ENCODE assay signal across 9 mouse cellular contexts in genomic region chr15:85166433-85166933, GRCm38 (mm10). TPM values are rescaled to one million over a fixed set of nuclear protein-coding genes. Genes with fewer than 3 reads are reported as not detected.
DNase-seq lines count a peak whose midpoint lies in the region; ATAC-seq lines count a peak whose summit lies in the region.
"Had no signal": no experiment of that assay in that cellular context is flagged by ENCODE, and none has a peak within 500 bp of the region (broad histone marks: within the 10 kb centered on the region; RNA-seq: fewer than 3 reads in every experiment).

No protein-coding gene starts in this region.

- H3K27ac ChIP-seq in kidney, embryonic 15.5 days, result peak overlapping the region; percentile 70
- peak overlapping the region; percentile 48 for H3K27ac ChIP-seq in hindbrain, embryonic 13.5 days
- H3K27ac ChIP-seq in neural tube, embryonic 12.5 days, result no peak overlapping the region

- H3K4me3 ChIP-seq in kidney, embryonic 15.5 days (replicated peaks), result no peak overlapping the region
- no peak overlapping the region for H3K4me3 ChIP-seq in hindbrain, embryonic 13.5 days
- no peak overlapping the region for H3K4me3 ChIP-seq in neural tube, embryonic 12.5 days

- no peaks in the 10 kb centered on the region for H3K27me3 ChIP-seq in kidney, embryonic 15.5 days
- no peaks in the 10 kb centered on the region for H3K27me3 ChIP-seq in hindbrain, embryonic 13.5 days
- no peaks in the 10 kb centered on the region for H3K27me3 ChIP-seq in neural tube, embryonic 12.5 days (replicated peaks)

- WGBS in kidney, embryonic 15.5 days, result 37% methylated on average over 11 of the region's 11 CpGs
- WGBS in hindbrain, embryonic 13.5 days, result 18% methylated on average over 11 of the region's 11 CpGs
- 24% methylated on average over 11 of the region's 11 CpGs for WGBS in neural tube, embryonic 12.5 days

- no peaks in the 10 kb centered on the region for H3K9me3 ChIP-seq in kidney, embryonic 15.5 days (replicated peaks)
- H3K9me3 ChIP-seq in hindbrain, embryonic 13.5 days, result no peaks in the 10 kb centered on the region
- no peaks in the 10 kb centered on the region for H3K9me3 ChIP-seq in neural tube, embryonic 12.5 days

- no peak for DNase-seq in kidney, adult 9 months
- peak; percentile 81 for DNase-seq in embryo, embryonic 11 days
- no peak for DNase-seq in spleen, postnatal 36 days (ENCODE audit: low spot score in 2 of 2)
- DNase-seq in thymus, postnatal 10 days (ENCODE audit: low spot score in 2 of 2), result no peak
- DNase-seq in spleen, adult 18-20 months, result no peak
- DNase-seq: kidney, postnatal 10 days had no signal

- peaks cover 41% of the 10 kb centered on the region for H3K4me1 ChIP-seq in kidney, embryonic 15.5 days
- H3K4me1 ChIP-seq in hindbrain, embryonic 13.5 days (replicated peaks), result peaks cover 18% of the 10 kb centered on the region
- H3K4me1 ChIP-seq in neural tube, embryonic 12.5 days, result peaks cover 18% of the 10 kb centered on the region

- H3K4me2 ChIP-seq in kidney, embryonic 15.5 days, result no peak overlapping the region
- H3K4me2 ChIP-seq in hindbrain, embryonic 13.5 days, result 0 out of 2 replicates have a peak overlapping the region, but pooled peaks have one; percentile 1
- H3K4me2 ChIP-seq in neural tube, embryonic 12.5 days (replicated peaks), result peak overlapping the region; percentile 4; the same call in 1 of the 2 replicates

- H3K9ac ChIP-seq in kidney, embryonic 15.5 days, result no peak overlapping the region
- peak overlapping the region; percentile 49; the same call in 1 of the 2 replicates for H3K9ac ChIP-seq in hindbrain, embryonic 13.5 days
- H3K9ac ChIP-seq in neural tube, embryonic 12.5 days, result no peak overlapping the region

- ATAC-seq in kidney, embryonic 15.5 days (replicated peaks; ENCODE audit: low FRiP score), result no peak
- peak; percentile 43; the same call in 1 of the 2 replicates for ATAC-seq in hindbrain, embryonic 13.5 days (ENCODE audit: low FRiP score)
- ATAC-seq in neural tube, embryonic 12.5 days (ENCODE audit: low FRiP score, low read depth), result no peak

- no peaks in the 10 kb centered on the region for H3K36me3 ChIP-seq in kidney, embryonic 15.5 days
- no peaks in the 10 kb centered on the region for H3K36me3 ChIP-seq in hindbrain, embryonic 13.5 days
- no peaks in the 10 kb centered on the region for H3K36me3 ChIP-seq in neural tube, embryonic 12.5 days

RNA-seq across cellular contexts. Expression of gene Ribc2, which starts 34.6 kb away (rescaled TPM):
- 0.53 TPM in 2 replicates for polyA plus RNA-seq in kidney, embryonic 15.5 days (2015; fragmentation: Nextera tagmentation; extraction: Ambion mirVana)
- 0.84 and 1.2 TPM in 2 replicates for polyA plus RNA-seq in hindbrain, embryonic 13.5 days (2015; fragmentation: Nextera tagmentation; extraction: Ambion mirVana)
- polyA plus RNA-seq in neural tube, embryonic 12.5 days (2016; fragmentation: Nextera tagmentation; extraction: Ambion mirVana), result 0.56 and 0.74 TPM in 2 replicates

RNA-seq across cellular contexts. Expression of gene Smc1b, which starts 34.7 kb away (rescaled TPM):
- 0.21 and 0.22 TPM in 2 replicates for polyA plus RNA-seq in kidney, embryonic 15.5 days (2015; fragmentation: Nextera tagmentation; extraction: Ambion mirVana)
- 0.04 and 0.16 TPM in 2 replicates for polyA plus RNA-seq in hindbrain, embryonic 13.5 days (2015; fragmentation: Nextera tagmentation; extraction: Ambion mirVana)
- polyA plus RNA-seq in neural tube, embryonic 12.5 days (2016; fragmentation: Nextera tagmentation; extraction: Ambion mirVana), result 0.15 and 0.24 TPM in 2 replicates

RNA-seq across cellular contexts. Expression of gene Fbln1, which starts 39.3 kb away (rescaled TPM):
- 170 and 206 TPM in 2 replicates for polyA plus RNA-seq in kidney, embryonic 15.5 days (2015; fragmentation: Nextera tagmentation; extraction: Ambion mirVana)
- 60.7 and 65.1 TPM in 2 replicates for polyA plus RNA-seq in hindbrain, embryonic 13.5 days (2015; fragmentation: Nextera tagmentation; extraction: Ambion mirVana)
- 102 and 108 TPM in 2 replicates for polyA plus RNA-seq in neural tube, embryonic 12.5 days (2016; fragmentation: Nextera tagmentation; extraction: Ambion mirVana)
